In the genomic region with DNA sequence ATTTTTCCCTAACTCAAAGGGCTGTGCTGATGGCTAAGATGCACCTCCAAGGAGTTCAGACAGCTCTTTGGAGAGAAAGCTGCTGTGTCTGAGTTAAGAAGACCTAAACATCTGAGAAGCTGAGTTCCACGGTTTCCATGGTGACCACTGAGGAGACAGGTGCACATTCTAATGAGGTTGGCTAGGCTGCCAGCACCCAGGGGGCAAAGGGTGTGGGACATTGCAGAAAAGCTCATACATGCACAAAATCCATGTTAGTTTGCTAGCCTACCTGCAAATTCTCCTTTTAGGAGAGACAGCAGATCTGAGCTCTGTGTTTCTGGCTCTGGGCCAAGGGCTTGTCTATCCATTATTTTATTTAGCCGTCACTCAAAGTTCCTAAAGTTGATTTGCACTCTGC, we compare ENCODE assay signal across 12 mouse cellular contexts.
DNase-seq lines count a peak whose midpoint lies in the region; ATAC-seq lines count a peak whose summit lies in the region.
"Had no signal": no experiment of that assay in that cellular context is flagged by ENCODE, and none has a peak within 500 bp of the region (broad histone marks: within the 10 kb centered on the region; RNA-seq: fewer than 3 reads in every experiment).

No protein-coding gene starts in this region.

- peak; percentile 75 for DNase-seq in left cerebral cortex, postnatal 4 days
- DNase-seq in left cerebral cortex, adult 11 months (ENCODE audit: low spot score), result no peak
- DNase-seq in cerebellum, adult 11 months, result peak; percentile 59
- no peak for DNase-seq in midbrain, embryonic 11.5 days (ENCODE audit: low spot score, missing footprints)
- no peak for DNase-seq in kidney, postnatal 10 days
- no peak for DNase-seq in spleen, postnatal 4 days (ENCODE audit: low spot score in 2 of 2)
- DNase-seq in heart, postnatal 14 days, result no peak
- DNase-seq: thymus, postnatal 14 days had no signal

- H3K4me3 ChIP-seq in forebrain, embryonic 13.5 days, result no peak overlapping the region
- H3K4me3 ChIP-seq in midbrain, embryonic 11.5 days (ENCODE audit: low read depth, low read length), result no peak overlapping the region
- H3K4me3 ChIP-seq: embryonic facial prominence, embryonic 13.5 days; heart, embryonic 10.5 days; liver, embryonic 12.5 days had no signal

- H3K9ac ChIP-seq in forebrain, embryonic 13.5 days, result peak overlapping the region; percentile 18; the same call in 1 of the 2 replicates
- no peak overlapping the region for H3K9ac ChIP-seq in midbrain, embryonic 11.5 days (ENCODE audit: low read length)
- H3K9ac ChIP-seq: embryonic facial prominence, embryonic 13.5 days; liver, embryonic 12.5 days had no signal

- 0 out of 2 replicates have a peak, but pooled peaks cover 9% of the 10 kb centered on the region for H3K36me3 ChIP-seq in forebrain, embryonic 13.5 days (ENCODE audit: poor library complexity, severe bottlenecking)
- H3K36me3 ChIP-seq in midbrain, embryonic 11.5 days (ENCODE audit: control insufficient read depth, insufficient read depth, low read length), result peaks cover 4% of the 10 kb centered on the region; the same call in 1 of the 2 replicates
- H3K36me3 ChIP-seq: embryonic facial prominence, embryonic 13.5 days; heart, embryonic 10.5 days; liver, embryonic 12.5 days had no signal

- H3K9me3 ChIP-seq in forebrain, embryonic 13.5 days (replicated peaks), result no peaks in the 10 kb centered on the region
- H3K9me3 ChIP-seq in midbrain, embryonic 11.5 days (ENCODE audit: control insufficient read depth, low read length), result no peaks in the 10 kb centered on the region
- H3K9me3 ChIP-seq: embryonic facial prominence, embryonic 13.5 days; heart, embryonic 10.5 days; liver, embryonic 12.5 days had no signal

- H3K4me1 ChIP-seq in forebrain, embryonic 13.5 days, result peaks cover 34% of the 10 kb centered on the region
- H3K4me1 ChIP-seq in midbrain, embryonic 11.5 days (ENCODE audit: control insufficient read depth, insufficient read depth, low read length), result peaks cover 24% of the 10 kb centered on the region
- H3K4me1 ChIP-seq: embryonic facial prominence, embryonic 13.5 days; heart, embryonic 10.5 days; liver, embryonic 12.5 days had no signal

- intact Hi-C loops in left cerebral cortex, postnatal 4 days (cut with DNase I), result no loop called here
- intact Hi-C loops in heart, postnatal 14 days (cut with DNase I), result no loop called here

- no peaks in the 10 kb centered on the region for H3K27me3 ChIP-seq in forebrain, embryonic 13.5 days
- H3K27me3 ChIP-seq in midbrain, embryonic 11.5 days (ENCODE audit: control insufficient read depth, insufficient read depth, low read length), result no peaks in the 10 kb centered on the region
- H3K27me3 ChIP-seq: embryonic facial prominence, embryonic 13.5 days; liver, embryonic 12.5 days had no signal

- ATAC-seq in forebrain, embryonic 13.5 days, result peak; percentile 76
- peak; percentile 49 for ATAC-seq in midbrain, embryonic 11.5 days (ENCODE audit: low FRiP score)
- ATAC-seq: liver, embryonic 12.5 days had no signal

- 54% methylated on average over 2 of the region's 2 CpGs for WGBS in forebrain, embryonic 13.5 days
- WGBS in midbrain, embryonic 11.5 days, result 72% methylated on average over 2 of the region's 2 CpGs

- no peak overlapping the region for H3K4me2 ChIP-seq in forebrain, embryonic 13.5 days
- no peak overlapping the region for H3K4me2 ChIP-seq in midbrain, embryonic 11.5 days
- H3K4me2 ChIP-seq: embryonic facial prominence, embryonic 13.5 days; liver, embryonic 12.5 days had no signal

- peak overlapping the region; percentile 79 for H3K27ac ChIP-seq in forebrain, embryonic 13.5 days
- H3K27ac ChIP-seq in midbrain, embryonic 11.5 days (ENCODE audit: low read depth, low read length), result peak overlapping the region; percentile 30; the same call in 1 of the 2 replicates
- H3K27ac ChIP-seq: embryonic facial prominence, embryonic 13.5 days; heart, embryonic 10.5 days; liver, embryonic 12.5 days had no signal

Comparison
In these comparisons a context has a peak if more than half of its experiments do, and no peak if none do; other contexts are left out.
1. DNase-seq: peak in left cerebral cortex, postnatal 4 days (single experiment) and cerebellum, adult 11 months (single experiment); none in left cerebral cortex, adult 11 months (single experiment), midbrain, embryonic 11.5 days (single experiment), kidney, postnatal 10 days (single experiment), spleen, postnatal 4 days (0 of 2) and heart, postnatal 14 days (0 of 2).